14 mouse cellular contexts compared by ENCODE assay signal in genomic region chr2:142403394-142403793, GRCm38 (mm10).
A peak's percentile ranks its signal among the peaks of the same experiment; 100 is the strongest.
DNase-seq lines count a peak whose midpoint lies in the region; ATAC-seq and TF ChIP-seq lines count a peak whose summit lies in the region.
"Had no signal": no experiment of that assay in that cellular context is flagged by ENCODE, and none has a peak within 500 bp of the region (broad histone marks: within the 10 kb centered on the region; RNA-seq: fewer than 3 reads in every experiment).

No protein-coding gene starts in this region.

- ATAC-seq in frontal cortex, adult (ENCODE audit: low TSS enrichment), result peak; percentile 81
- no peak for ATAC-seq in erythroid progenitor cell, adult 5-6 weeks (replicated peaks; ENCODE audit: low FRiP score, poor library complexity, severe bottlenecking)
- ATAC-seq in liver, postnatal 0 days, result no peak
- no peak for ATAC-seq in granulocyte monocyte progenitor cell, adult 5-6 weeks (replicated peaks; ENCODE audit: poor library complexity, severe bottlenecking)

- TF ChIP-seq POLR2A in brain, embryonic 14.5 days (IDR thresholded peaks at IDR 0.05; ENCODE audit: borderline replicate concordance, extremely low read depth, insufficient read depth, insufficient read length, poor library complexity, severe bottlenecking), result no peak

- H3K4me2 ChIP-seq in liver, postnatal 0 days (ENCODE audit: low read depth, low read length), result no peak overlapping the region
- H3K4me2 ChIP-seq: liver, embryonic 13.5 days had no signal

- intact Hi-C loops in left cerebral cortex, postnatal 14 days (cut with DNase I), result no loop called here

- no peak overlapping the region for H3K27ac ChIP-seq in liver, postnatal 0 days (ENCODE audit: low read depth)
- H3K27ac ChIP-seq: limb, embryonic 10.5 days; liver, embryonic 13.5 days had no signal

- H3K9ac ChIP-seq in liver, postnatal 0 days (replicated peaks), result no peak overlapping the region
- H3K9ac ChIP-seq: liver, embryonic 13.5 days had no signal

- H3K4me1 ChIP-seq in liver, postnatal 0 days (ENCODE audit: insufficient read depth), result no peaks in the 10 kb centered on the region

- H3K27me3 ChIP-seq in liver, postnatal 0 days (ENCODE audit: insufficient read depth, low read length), result no peaks in the 10 kb centered on the region
- H3K27me3 ChIP-seq: liver, embryonic 13.5 days had no signal

- no peaks in the 10 kb centered on the region for H3K9me3 ChIP-seq in liver, postnatal 0 days (ENCODE audit: low read length)
- H3K9me3 ChIP-seq: limb, embryonic 10.5 days; liver, embryonic 13.5 days; midbrain, embryonic 10.5 days had no signal

- H3K36me3 ChIP-seq in liver, postnatal 0 days (replicated peaks; ENCODE audit: insufficient read depth, low read length), result no peaks in the 10 kb centered on the region
- H3K36me3 ChIP-seq: limb, embryonic 10.5 days; liver, embryonic 13.5 days; midbrain, embryonic 10.5 days had no signal

- TF ChIP-seq EP300 in liver, postnatal 0 days (IDR thresholded peaks at IDR 0.05; ENCODE audit: low read depth), result no peak

- peak; percentile 32 for DNase-seq in layer of hippocampus, adult 11-12 months (ENCODE audit: low spot score)
- no peak for DNase-seq in layer of hippocampus, postnatal 36 days
- peak; percentile 73 for DNase-seq in brain, embryonic 14.5 days (ENCODE audit: low read depth)
- DNase-seq in left cerebral cortex, postnatal 14 days (ENCODE audit: low spot score in 2 of 2), result peak; percentile 45 to 80
- no peak for DNase-seq in liver, postnatal 0 days
- DNase-seq: cerebellum, adult 11 months; heart, postnatal 14 days; liver, embryonic 13.5 days; lung, postnatal 10 days had no signal

- TF ChIP-seq CTCF in brain, embryonic 14.5 days (IDR thresholded peaks at IDR 0.05; ENCODE audit: borderline replicate concordance, extremely low read depth, insufficient read depth, insufficient read length), result no peak
- no peak for TF ChIP-seq CTCF in liver, postnatal 0 days (IDR thresholded peaks at IDR 0.05; ENCODE audit: low read depth)

- H3K4me3 ChIP-seq in liver, postnatal 0 days (ENCODE audit: low read depth, low read length), result no peak overlapping the region
- H3K4me3 ChIP-seq: limb, embryonic 10.5 days; liver, embryonic 13.5 days; midbrain, embryonic 10.5 days had no signal

Comparison
In these comparisons a context has a peak if more than half of its experiments do, and no peak if none do; other contexts are left out.
1. DNase-seq: peak in layer of hippocampus, adult 11-12 months (single experiment), brain, embryonic 14.5 days (single experiment) and left cerebral cortex, postnatal 14 days (2 of 2); none in layer of hippocampus, postnatal 36 days (0 of 2) and liver, postnatal 0 days (single experiment).